In the genomic region with DNA sequence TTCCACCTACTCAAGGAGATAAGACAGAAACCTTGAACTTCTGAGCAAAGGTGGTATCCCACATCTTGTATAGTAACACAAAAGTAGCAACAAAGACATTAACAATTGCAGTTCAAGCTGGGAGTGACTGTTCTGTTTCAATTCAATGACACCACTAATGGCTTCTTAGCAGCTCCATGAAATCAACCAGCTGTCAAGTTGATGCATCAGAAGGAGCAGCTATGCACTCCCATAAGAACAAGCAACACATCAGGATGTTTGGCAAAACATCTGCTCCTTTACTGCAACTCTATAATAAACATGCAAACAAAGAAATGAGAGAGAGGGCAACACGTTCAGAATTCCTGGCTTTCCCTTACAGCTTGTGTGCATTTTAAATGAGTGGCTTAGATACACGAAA, we compare ENCODE assay signal across 10 mouse cellular contexts.
DNase-seq lines count a peak whose midpoint lies in the region; ATAC-seq and TF ChIP-seq lines count a peak whose summit lies in the region.
"Had no signal": no experiment of that assay in that cellular context is flagged by ENCODE, and none has a peak within 500 bp of the region (broad histone marks: within the 10 kb centered on the region; RNA-seq: fewer than 3 reads in every experiment).

No protein-coding gene starts in this region.

- no peak overlapping the region for H3K9ac ChIP-seq in lung, postnatal 0 days (replicated peaks; ENCODE audit: low read depth)
- H3K9ac ChIP-seq in forebrain, embryonic 13.5 days = peak overlapping the region; percentile 13; the same call in 1 of the 2 replicates
- no peak overlapping the region for H3K9ac ChIP-seq in intestine, embryonic 14.5 days (ENCODE audit: low read length)
- no peak overlapping the region; the same call in 1 of the 2 replicates for H3K9ac ChIP-seq in neural tube, embryonic 14.5 days (replicated peaks; ENCODE audit: low read depth, low read length)

- 29% methylated on average over 2 of the region's 2 CpGs for WGBS in lung, postnatal 0 days
- 16% methylated on average over 2 of the region's 2 CpGs for WGBS in forebrain, embryonic 13.5 days
- 28% methylated on average over 2 of the region's 2 CpGs for WGBS in intestine, embryonic 14.5 days
- 32% methylated on average over 2 of the region's 2 CpGs for WGBS in neural tube, embryonic 14.5 days

- H3K27me3 ChIP-seq in lung, postnatal 0 days (replicated peaks; ENCODE audit: insufficient read depth, low read length) = no peaks in the 10 kb centered on the region
- H3K27me3 ChIP-seq in forebrain, embryonic 13.5 days = no peaks in the 10 kb centered on the region
- H3K27me3 ChIP-seq in intestine, embryonic 14.5 days (replicated peaks; ENCODE audit: control insufficient read depth, insufficient read depth, low read length) = no peaks in the 10 kb centered on the region
- no peaks in the 10 kb centered on the region for H3K27me3 ChIP-seq in neural tube, embryonic 14.5 days (ENCODE audit: control insufficient read depth, insufficient read depth, low read length)
- H3K27me3 ChIP-seq: Patski had no signal

- peaks cover 3% of the 10 kb centered on the region; the same call in 1 of the 2 replicates for H3K4me1 ChIP-seq in lung, postnatal 0 days (ENCODE audit: insufficient read depth, low read depth, low read length)
- peaks cover 63% of the 10 kb centered on the region for H3K4me1 ChIP-seq in forebrain, embryonic 13.5 days
- H3K4me1 ChIP-seq in intestine, embryonic 14.5 days (replicated peaks; ENCODE audit: control insufficient read depth, insufficient read depth, low read length) = peaks cover 43% of the 10 kb centered on the region
- peaks cover 28% of the 10 kb centered on the region; the same call in 1 of the 2 replicates for H3K4me1 ChIP-seq in neural tube, embryonic 14.5 days (ENCODE audit: control insufficient read depth, insufficient read depth, low read length)

- H3K4me2 ChIP-seq in lung, postnatal 0 days (replicated peaks; ENCODE audit: low read depth, low read length) = no peak overlapping the region
- H3K4me2 ChIP-seq in forebrain, embryonic 13.5 days = peak overlapping the region; percentile 52
- H3K4me2 ChIP-seq in intestine, embryonic 14.5 days (ENCODE audit: low read length) = peak overlapping the region; percentile 67
- H3K4me2 ChIP-seq in neural tube, embryonic 14.5 days (ENCODE audit: low read depth, low read length) = peak overlapping the region; percentile 60

- no peak for TF ChIP-seq CTCF in lung, postnatal 0 days (IDR thresholded peaks at IDR 0.05)

- H3K36me3 ChIP-seq in lung, postnatal 0 days (ENCODE audit: insufficient read depth, low read length) = no peaks in the 10 kb centered on the region
- H3K36me3 ChIP-seq in forebrain, embryonic 13.5 days (ENCODE audit: poor library complexity, severe bottlenecking) = no peaks in the 10 kb centered on the region
- no peaks in the 10 kb centered on the region for H3K36me3 ChIP-seq in intestine, embryonic 14.5 days (ENCODE audit: control insufficient read depth, insufficient read depth, low read length)
- H3K36me3 ChIP-seq in neural tube, embryonic 14.5 days (ENCODE audit: control insufficient read depth, insufficient read depth, low read length) = no peaks in the 10 kb centered on the region

- no peaks in the 10 kb centered on the region for H3K9me3 ChIP-seq in lung, postnatal 0 days (ENCODE audit: low read length)
- no peaks in the 10 kb centered on the region for H3K9me3 ChIP-seq in forebrain, embryonic 13.5 days (replicated peaks)
- H3K9me3 ChIP-seq in intestine, embryonic 14.5 days (ENCODE audit: control insufficient read depth, low read length) = no peaks in the 10 kb centered on the region
- H3K9me3 ChIP-seq in neural tube, embryonic 14.5 days (ENCODE audit: control insufficient read depth, low read length) = no peaks in the 10 kb centered on the region

- ATAC-seq in lung, postnatal 0 days = no peak
- no peak for ATAC-seq in forebrain, embryonic 13.5 days
- ATAC-seq in intestine, embryonic 14.5 days (replicated peaks; ENCODE audit: low FRiP score, low TSS enrichment, low read depth) = no peak
- ATAC-seq in neural tube, embryonic 14.5 days (ENCODE audit: low read depth) = peak; percentile 13; the same call in 1 of the 2 replicates
- ATAC-seq: Patski had no signal

- H3K27ac ChIP-seq in lung, postnatal 0 days (ENCODE audit: low read length) = no peak overlapping the region
- H3K27ac ChIP-seq in forebrain, embryonic 13.5 days = no peak overlapping the region; the same call in 1 of the 2 replicates
- peak overlapping the region; percentile 6; the same call in 1 of the 2 replicates for H3K27ac ChIP-seq in intestine, embryonic 14.5 days (ENCODE audit: low read depth)
- 0 out of 2 replicates have a peak overlapping the region, but pooled peaks have one; percentile 28 for H3K27ac ChIP-seq in neural tube, embryonic 14.5 days (ENCODE audit: low read depth, low read length)

- DNase-seq in lung, postnatal 0 days (ENCODE audit: low spot score) = peak; percentile 63
- DNase-seq in lung, postnatal 14 days = no peak
- DNase-seq in intestine, embryonic 14.5 days (ENCODE audit: low spot score) = no peak
- DNase-seq in urinary bladder, postnatal 4 days (ENCODE audit: low spot score in 2 of 2) = no peak
- no peak for DNase-seq in gastrocnemius, postnatal 25 days
- no peak for DNase-seq in right cerebral cortex, postnatal 4 days
- DNase-seq: right cerebral cortex, postnatal 25 days had no signal

- TF ChIP-seq EP300 in lung, postnatal 0 days (IDR thresholded peaks at IDR 0.05) = no peak

- H3K4me3 ChIP-seq in lung, postnatal 0 days (ENCODE audit: low read depth, low read length) = no peak overlapping the region
- 0 out of 2 replicates have a peak overlapping the region, but pooled peaks have one; percentile 9 for H3K4me3 ChIP-seq in forebrain, embryonic 13.5 days
- H3K4me3 ChIP-seq in intestine, embryonic 14.5 days (ENCODE audit: low read depth, low read length) = no peak overlapping the region
- H3K4me3 ChIP-seq in neural tube, embryonic 14.5 days (ENCODE audit: low read depth, low read length) = peak overlapping the region; percentile 18

Comparison
In these comparisons a context has a peak if more than half of its experiments do, and no peak if none do; other contexts are left out.
1. H3K27ac ChIP-seq: peak in intestine, embryonic 14.5 days (single experiment) and neural tube, embryonic 14.5 days (single experiment); none in lung, postnatal 0 days (single experiment) and forebrain, embryonic 13.5 days (single experiment).
2. H3K4me3 ChIP-seq: peak in forebrain, embryonic 13.5 days (single experiment) and neural tube, embryonic 14.5 days (single experiment); none in lung, postnatal 0 days (single experiment) and intestine, embryonic 14.5 days (single experiment).